Mouse (Mus musculus) cortical plate, adult 2 months (tissue): Measurements from ENCODE around the gene Rnf186.

ENCODE experiments used
- CTCF ChIP-seq: fragments of 200-500 bp; IDR thresholded peaks from 2 replicates; pipeline ENCODE4 v1.5.1; 2011; ENCODE audit warnings: mild to moderate bottlenecking, control low read depth, low read length; ENCODE audit not compliant: insufficient read depth; ENCODE audit errors: extremely low read depth
- POLR2A ChIP-seq: fragments of 200-500 bp; IDR thresholded peaks from 2 replicates; pipeline ENCODE4 v1.6.1; 2011; ENCODE audit warnings: mild to moderate bottlenecking, low read length, control low read depth; ENCODE audit not compliant: insufficient read depth; ENCODE audit errors: extremely low read depth

GRCm38 (mm10) chr4:138986280-138986679, 19.4 kb downstream of the Rnf186 start:
- no peak for TF ChIP-seq CTCF
- TF ChIP-seq POLR2A: no peak
